Mouse (Mus musculus) urinary bladder, postnatal 36 days (tissue): ENCODE measurements around the gene Nkapl.
A peak's percentile ranks its signal among the peaks of the same experiment; 100 is the strongest.
"Not testable (repeated sequence)": the region's sequence is repeated elsewhere in the genome, so short reads cannot be mapped to it uniquely, and the experiment has no call there.

Source experiments
- DNase-seq, 2 experiments: peaks; one replicate each; pipeline ENCODE4 v3.0.0; 2022; ENCODE audit warnings: low spot score in 2 of 2, mixed read lengths in 1 of 2

Gene Nkapl

DNA sequence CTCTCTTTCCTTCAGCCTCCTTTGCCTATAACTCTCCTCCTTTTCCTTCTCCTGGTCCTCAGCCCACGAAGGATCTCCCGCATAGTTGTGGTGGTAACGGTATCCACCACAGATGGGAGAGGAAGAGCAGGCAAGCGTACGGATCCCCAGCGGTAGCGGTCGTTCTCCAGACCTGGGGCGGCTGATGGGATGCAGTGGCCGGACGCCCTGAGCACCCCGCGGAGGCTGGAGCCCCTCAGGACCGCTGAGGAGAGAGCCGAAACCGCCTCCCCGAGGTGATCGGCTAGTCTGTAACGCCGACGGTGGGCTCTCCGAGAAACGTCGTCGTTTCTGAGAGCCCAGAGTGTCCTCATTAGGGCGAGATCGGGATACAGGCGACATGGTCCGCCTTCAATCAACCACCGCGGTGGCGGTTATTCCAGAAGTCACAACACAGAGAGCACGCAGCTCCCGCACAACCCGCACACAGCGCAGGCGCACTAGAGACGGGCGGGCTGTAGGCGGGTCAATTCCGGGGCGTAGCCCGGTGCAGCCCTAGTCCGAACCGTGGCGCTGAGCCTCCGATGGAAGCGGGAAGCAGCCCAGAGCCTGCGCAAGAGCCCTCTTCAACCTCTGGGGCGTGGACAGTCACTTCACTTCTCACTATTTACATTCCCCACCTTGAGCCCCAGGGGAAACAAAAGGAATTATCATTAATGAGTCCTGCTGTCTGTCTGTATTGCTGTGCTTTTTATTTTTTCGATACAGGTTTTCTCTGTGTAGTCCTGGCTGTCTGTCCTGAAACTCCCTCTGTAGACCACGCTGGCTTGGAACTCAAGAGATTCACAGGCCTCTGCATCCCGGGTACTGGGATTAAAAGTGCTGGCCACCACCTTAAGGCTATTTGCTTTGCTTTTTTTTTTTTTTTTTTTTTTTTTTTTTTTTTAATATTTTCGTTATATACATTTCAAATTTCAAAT lies at the start of gene Nkapl:
Gene Nkapl, minus strand, starts transcription at position 449 of the 959 bp plus-strand sequence.
- DNase-seq, result peak; percentile 75 to 83

DNA sequence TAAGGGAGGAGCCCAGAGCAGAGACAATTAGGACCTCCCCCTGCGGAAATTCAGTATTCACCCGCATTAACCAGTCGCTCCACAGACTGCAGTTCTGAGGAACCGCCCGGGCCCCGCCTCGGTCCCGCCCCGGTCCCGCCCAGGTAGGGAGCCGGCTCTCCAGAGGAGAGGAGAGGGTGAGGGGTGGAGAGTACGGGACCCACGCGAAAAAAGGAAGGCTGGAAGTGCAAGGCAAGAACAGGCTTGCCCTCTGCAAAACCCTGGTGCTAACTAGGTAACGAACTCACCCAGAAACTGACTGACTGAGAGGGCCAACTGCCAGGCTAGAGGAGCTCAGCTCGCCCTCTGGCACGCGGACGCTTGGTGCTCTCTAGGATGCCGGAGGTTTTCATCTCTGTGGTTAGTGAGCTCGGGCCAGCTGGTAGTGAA lies 37.9 kb upstream of the Nkapl start:
- DNase-seq, result peak; percentile 72 to 83

GRCm38 (mm10) chr13:21502296-21502695 lies 34.0 kb upstream of the Nkapl start:
- DNase-seq, result no peak

DNA sequence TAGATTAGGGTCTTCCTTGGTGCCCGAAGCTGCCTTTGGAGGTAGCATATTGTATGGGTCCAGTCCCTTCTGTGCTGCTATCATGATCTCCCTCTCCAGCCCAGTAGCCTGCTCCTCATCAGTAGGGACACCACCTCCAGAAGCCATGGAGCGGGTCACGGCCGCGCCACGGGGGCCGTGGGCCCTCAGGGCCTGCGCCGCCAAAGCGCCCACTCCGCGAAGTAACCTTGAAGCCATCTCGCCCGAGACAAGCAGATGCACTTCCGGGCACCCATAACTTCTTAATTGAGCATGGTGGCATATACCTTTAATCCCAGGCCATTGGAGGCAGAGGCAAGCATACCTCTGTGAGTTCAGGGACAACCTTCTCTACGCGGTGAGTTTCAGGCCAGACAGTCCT lies 32.9 kb upstream of the Nkapl start, which contains the start of gene Gm11273:
Gene Gm11273, minus strand, starts transcription at position 237 of the 400 bp plus-strand sequence.
- DNase-seq, result not testable (repeated sequence)

DNA sequence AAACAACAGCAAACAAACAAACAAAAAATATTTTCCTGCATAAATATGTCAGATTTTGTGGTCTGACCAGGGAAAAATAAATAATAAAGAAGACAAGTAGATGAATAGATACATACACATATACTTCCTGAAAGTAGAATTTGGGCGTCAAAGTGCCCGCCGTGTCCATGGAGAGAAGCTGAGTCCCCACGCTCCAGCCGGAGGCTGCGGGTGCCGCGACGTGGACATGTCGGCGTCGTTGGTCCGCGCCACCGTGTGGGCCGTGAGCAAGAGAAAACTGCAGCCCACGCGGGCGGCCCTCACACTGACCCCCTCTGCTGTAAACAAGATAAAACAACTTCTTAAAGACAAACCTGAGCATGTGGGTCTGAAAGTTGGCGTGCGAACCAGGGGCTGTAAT lies 26.8 kb upstream of the Nkapl start, which contains the start of gene AK157302:
Gene AK157302, plus strand, starts transcription at position 144 of the 400 bp plus-strand sequence.
- no peak for DNase-seq

- DNase-seq, result no peak
These were observed 24.5 kb upstream of the Nkapl start for GRCm38 (mm10) chr13:21492847-21493246.

DNA sequence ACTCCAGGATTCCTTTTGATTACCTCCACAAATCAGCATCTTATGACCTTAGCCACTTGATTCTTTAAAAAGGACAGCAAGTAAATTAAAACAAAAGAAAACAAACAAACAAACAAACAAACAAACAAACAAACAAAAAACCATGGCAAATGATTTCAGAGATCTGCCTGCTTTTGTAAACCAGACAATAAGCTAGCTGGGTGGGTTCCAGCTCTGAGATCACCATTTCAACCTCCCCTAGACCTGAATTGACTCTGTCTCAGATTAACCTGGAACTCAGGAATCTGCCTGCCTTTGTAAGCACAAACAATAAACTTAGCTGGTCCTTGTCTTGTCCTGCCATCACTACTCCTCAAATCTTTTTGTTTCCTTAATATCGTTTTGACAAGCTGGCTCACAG lies 18.6 kb upstream of the Nkapl start:
- no peak for DNase-seq

DNA sequence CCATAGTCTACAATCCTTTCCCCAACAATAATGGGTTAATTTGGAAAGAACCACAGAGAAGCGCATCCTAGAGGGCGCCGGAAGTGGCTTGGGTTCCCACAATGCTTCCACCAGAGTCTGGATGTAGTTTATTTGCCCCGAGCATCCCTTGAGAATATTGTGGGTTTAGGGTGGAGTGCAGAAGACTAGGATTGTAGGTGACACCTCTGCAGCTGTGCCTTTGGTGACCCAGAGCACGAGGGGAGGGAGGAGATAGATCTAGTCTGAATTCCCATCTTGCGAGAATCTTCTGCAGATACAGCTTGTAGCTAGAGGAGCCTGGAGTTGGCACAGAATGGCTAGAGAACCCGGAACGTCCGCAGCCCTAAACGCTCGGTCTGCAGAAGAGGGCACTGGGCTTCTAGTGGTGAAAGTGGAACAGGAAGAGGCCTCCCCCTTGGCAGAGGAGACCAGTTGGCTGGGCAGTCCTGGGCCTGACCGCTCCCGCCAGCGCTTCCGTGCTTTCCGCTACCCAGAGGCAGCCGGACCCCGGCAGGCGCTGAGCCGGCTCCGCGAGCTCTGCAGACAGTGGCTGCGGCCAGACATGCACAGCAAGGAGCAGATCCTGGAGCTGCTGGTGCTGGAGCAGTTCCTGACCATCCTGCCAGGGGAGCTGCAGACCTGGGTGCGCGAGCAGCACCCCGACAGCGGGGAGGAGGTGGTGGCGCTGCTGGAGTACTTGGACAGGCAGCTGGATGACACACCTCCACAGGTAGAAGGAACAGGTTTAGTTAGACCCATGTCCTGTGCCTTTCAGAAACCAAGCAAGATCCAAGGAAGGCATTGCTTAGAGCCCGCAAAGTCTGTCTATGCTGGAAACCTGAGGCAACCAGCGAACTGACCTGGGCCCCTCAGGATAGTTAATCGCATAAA lies 10.7 kb upstream of the Nkapl start, which contains the start of the genes Zkscan4 and Gm10065:
Gene Zkscan4, plus strand, starts transcription at position 149 of the 912 bp plus-strand sequence.
Gene Gm10065, minus strand, starts transcription at position 683 of the 912 bp plus-strand sequence.
- peak; percentile 54 to 69 for DNase-seq

GRCm38 (mm10) chr13:21472427-21472826 lies 4.1 kb upstream of the Nkapl start:
- DNase-seq, result no peak

GRCm38 (mm10) chr13:21469097-21469496 lies 788 bp upstream of the Nkapl start:
- no peak for DNase-seq

GRCm38 (mm10) chr13:21467336-21467735 lies 973 bp downstream of the Nkapl start:
- DNase-seq, result no peak

DNA sequence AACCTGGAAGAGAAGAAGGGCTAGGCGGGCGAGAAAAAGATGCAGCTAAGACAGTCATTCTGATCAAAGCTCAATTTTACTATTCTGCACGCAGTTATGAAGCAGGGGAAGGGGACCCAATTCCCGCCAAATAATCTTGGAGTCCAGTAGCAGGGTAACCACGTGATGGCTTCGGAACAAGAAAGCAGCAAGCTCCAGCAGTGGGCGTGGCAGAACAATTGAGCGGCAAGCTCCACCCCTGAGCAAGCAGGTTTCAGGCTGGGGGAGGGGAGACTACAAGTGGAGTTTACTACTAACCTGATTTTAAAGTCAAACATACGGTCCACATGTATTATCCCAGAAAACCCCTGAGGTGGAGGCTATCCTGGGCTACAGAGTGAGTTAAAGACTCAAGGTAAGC lies 5.8 kb downstream of the Nkapl start:
- DNase-seq, result not testable (repeated sequence)

DNA sequence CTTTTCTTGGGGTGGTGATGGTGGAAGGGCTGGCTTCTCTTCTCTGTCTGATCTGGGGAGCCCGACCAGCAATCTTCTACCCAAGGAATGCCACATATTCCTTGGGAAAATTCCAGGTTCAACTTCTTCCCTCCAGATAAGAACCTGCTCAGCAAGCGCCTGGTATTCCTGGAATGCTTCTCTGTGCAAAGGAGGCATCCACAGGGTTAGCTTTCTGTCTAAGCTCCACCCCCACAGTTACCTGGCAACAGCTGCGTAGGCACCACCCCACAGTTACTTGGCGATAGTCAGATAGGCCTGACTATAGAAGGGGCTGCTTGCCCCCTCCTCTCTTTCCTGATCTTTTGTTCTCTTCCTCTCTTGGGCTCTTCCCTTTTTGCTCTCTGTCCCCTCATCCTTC lies 12.0 kb downstream of the Nkapl start:
- no peak for DNase-seq

DNA sequence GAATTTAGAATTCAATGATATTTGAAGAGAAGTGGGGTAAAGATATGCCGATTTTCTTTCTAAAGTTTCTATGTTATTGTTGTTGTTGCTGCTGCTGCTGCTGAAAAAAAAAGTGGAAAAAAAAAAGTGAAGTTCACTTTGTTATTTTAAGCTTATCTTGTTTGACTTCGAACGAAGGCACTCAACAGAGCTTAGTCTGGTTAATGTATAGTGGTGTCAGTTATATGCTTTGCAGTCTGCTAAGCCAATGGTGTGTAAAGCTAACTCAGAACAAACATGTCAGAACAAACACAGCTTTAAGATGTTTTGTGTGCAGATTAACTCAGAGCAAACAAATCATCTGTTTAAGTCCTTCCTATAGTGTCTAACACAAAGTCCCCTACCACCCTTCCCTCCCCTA lies 14.2 kb downstream of the Nkapl start:
- DNase-seq, result no peak

GRCm38 (mm10) chr13:21453449-21453848 lies 14.9 kb downstream of the Nkapl start, which contains the start of gene Zscan26:
Gene Zscan26, minus strand, starts transcription at chr13:21453730.
- DNase-seq, result peak; percentile 82 to 84

DNA sequence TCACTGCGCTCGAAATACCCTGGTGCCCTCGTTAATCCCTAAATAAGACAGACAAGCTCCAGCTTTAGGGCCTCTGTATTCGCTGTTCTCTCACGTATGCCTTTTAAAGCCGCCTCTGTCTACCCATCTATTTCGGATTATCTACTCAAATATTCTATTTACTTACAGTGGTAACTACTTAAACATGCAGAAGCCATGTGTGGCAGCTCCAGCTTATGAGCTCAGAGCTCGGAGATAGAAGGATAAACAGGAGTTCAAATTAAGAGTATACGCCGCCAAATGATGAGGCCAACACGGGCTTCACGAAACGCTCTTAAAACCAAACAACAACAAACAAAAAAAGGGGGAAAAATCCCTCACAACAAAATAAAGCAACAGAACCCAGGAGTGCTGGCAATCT lies 15.3 kb downstream of the Nkapl start:
- peak in 1 of 2 experiments; percentile 8 for DNase-seq

DNA sequence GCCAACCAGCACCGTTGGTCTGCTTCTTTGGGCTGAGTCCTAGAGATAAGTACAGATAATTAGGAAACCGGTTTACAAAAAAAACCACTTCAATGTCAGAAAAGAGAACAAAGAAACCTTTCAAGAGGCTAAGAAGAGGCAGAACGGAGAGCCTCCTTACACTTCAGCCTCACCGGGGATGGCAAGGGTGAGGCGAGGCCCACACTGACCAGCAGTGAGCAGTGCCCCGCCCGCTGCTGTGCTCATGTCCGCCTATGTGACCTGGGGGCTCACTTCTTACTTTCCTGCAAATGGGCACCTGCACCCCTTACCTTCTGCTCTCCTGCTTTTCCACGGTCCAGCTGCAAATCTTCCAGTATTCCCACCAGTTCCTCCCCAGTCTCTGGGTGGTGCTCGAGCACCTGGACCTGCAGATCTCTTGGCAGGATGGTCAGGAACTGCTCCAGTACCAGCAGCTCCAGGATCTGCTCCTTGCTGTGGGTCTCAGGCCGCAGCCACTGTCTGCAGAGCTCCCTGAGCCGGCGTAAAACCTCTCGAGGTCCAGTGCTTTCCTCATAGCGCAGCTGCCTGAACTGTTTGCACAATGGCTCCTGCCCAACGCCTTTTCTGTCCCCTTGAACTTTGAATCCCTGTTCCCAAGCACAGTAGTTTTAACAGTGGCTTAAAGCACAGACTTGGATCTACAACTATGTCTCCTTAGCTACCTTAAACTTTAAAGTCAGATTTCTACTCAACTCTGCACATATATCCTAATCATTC lies 20.3 kb downstream of the Nkapl start:
- no peak for DNase-seq

DNA sequence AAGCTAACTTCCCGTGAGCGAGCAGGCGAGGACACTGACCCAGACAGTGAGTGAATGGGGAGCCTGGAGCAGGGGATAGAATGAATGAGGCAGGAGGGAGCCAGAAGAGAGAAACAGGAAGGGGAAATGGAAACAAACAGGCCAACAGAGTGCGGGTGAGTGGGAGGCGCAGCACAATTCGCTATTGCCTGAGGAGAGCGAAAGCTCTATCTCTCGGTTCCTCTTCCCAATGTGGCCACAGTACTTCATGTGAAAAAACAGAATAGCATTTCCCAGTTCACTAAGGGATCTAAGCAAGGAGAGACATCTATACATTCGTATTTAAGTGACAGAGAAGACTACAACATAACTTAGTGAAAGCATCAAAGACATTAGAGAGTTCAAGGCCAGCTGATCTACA lies 21.5 kb downstream of the Nkapl start:
- DNase-seq, result no peak

GRCm38 (mm10) chr13:21441207-21441572 lies 27.1 kb downstream of the Nkapl start:
- no peak for DNase-seq

GRCm38 (mm10) chr13:21440503-21441206 lies 27.7 kb downstream of the Nkapl start, which contains the start of gene Pgbd1:
Gene Pgbd1, minus strand, starts transcription at chr13:21441058.
- peak; percentile 46 to 62 for DNase-seq
